Mouse (Mus musculus): ENCODE measurements around the gene Rabl6.
"Not testable (repeated sequence)": the region's sequence is repeated elsewhere in the genome, so short reads cannot be mapped to it uniquely, and the experiment has no call there.

The Rabl6 gene

DNA sequence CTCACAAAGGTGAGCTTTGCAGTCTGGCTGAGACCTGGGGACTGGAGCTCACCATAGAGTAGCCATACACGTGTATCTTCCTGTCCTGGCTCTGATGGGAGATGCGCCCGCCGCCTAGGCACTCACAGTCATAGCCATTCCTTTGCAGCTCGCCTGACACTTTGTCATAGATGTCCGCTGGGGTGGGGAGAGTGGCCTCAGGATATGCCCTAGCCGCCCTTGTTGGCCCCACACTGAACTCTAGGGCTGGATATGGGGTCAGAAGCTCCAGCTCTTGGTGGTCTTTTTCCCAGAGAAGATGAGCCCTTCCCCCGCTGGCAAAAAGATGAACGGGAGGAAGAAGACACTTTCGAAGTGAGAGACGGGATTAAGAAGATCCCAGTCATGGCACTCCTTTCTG, 34.2 kb downstream of the Rabl6 start:
- no peaks in the 10 kb centered on the region for H3K36me3 ChIP-seq (ENCODE audit: control insufficient read depth, insufficient read depth, low read length, poor library complexity, severe bottlenecking)
- no peak for DNase-seq (ENCODE audit: low read depth, low spot score)
- H3K27me3 ChIP-seq (ENCODE audit: control insufficient read depth, insufficient read depth, low read length, poor library complexity, severe bottlenecking), result no peaks in the 10 kb centered on the region

DNA sequence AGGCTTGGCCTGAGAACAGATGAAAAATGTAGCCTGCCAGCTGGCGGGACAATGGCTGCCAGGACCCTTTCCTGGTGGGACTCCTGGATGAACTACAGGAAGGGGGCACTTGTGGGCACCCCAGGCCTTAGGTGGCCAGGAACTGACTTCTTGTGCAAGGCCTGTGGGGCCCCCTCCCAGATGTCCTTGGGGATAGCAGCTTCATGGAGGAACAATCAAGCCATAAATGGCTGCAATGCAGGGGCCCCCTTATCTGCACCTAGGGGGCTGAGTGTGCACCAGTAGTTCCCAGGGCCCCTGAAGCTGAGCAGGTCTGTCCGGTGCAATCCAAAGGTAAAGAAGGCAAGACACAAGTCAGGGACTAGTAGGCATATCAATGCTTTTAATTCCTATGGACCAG, 35.3 kb downstream of the Rabl6 start:
- no peak for DNase-seq (ENCODE audit: low read depth, low spot score)
- H3K36me3 ChIP-seq (ENCODE audit: control insufficient read depth, insufficient read depth, low read length, poor library complexity, severe bottlenecking), result no peaks in the 10 kb centered on the region
- no peaks in the 10 kb centered on the region for H3K27me3 ChIP-seq (ENCODE audit: control insufficient read depth, insufficient read depth, low read length, poor library complexity, severe bottlenecking)

DNA sequence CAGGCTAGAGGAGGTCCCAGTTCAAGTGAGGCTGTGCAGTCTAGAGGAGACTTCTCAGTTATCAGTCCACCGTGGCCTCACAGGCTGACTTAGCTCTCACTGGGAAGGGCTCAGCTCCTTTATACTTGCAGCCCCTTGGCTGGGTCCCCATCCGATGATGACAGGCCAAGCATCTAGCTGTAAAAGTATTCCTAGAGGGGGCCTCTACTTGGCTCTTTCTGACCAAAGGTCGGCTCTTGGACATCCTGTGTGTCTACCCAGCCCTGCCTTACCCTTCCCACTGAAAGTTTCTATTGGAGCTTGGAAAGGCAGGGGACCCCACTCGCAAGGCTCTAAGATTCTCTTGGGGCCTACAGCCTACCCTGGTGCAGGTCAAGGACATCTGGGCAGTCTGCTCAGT, 37.1 kb downstream of the Rabl6 start:
- no peak for DNase-seq (ENCODE audit: low read depth, low spot score)
- Histone ChIP-seq H3K27me3 (ENCODE audit: control insufficient read depth, insufficient read depth, low read length, poor library complexity, severe bottlenecking) (no peaks in the 10 kb centered on the region), H3K36me3 (ENCODE audit: control insufficient read depth, insufficient read depth, low read length, poor library complexity, severe bottlenecking) (no peaks in the 10 kb centered on the region)

DNA sequence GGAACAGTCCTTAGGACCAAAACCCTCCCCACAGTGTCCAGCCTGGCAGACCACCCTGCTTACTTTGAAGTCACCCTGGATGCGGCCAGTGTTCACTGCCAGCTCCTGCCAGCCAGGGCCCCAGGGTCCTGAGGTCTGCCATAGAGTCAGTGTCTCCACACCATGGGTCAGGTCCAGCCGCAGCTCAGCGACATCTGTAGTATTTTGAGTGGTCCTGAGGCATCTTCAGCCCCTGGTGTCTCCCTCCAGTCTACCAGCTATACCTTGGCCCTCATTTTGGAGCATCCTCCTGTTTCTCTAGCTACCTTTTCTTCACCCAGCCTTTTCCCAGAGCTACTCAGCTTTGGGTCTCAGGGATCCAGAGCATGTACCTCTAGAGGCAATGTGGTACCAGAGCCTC, 39.0 kb downstream of the Rabl6 start:
- no peaks in the 10 kb centered on the region for H3K27me3 ChIP-seq (ENCODE audit: control insufficient read depth, insufficient read depth, low read length, poor library complexity, severe bottlenecking)
- DNase-seq (ENCODE audit: low read depth, low spot score), result no peak
- H3K36me3 ChIP-seq (ENCODE audit: control insufficient read depth, insufficient read depth, low read length, poor library complexity, severe bottlenecking), result no peaks in the 10 kb centered on the region

DNA sequence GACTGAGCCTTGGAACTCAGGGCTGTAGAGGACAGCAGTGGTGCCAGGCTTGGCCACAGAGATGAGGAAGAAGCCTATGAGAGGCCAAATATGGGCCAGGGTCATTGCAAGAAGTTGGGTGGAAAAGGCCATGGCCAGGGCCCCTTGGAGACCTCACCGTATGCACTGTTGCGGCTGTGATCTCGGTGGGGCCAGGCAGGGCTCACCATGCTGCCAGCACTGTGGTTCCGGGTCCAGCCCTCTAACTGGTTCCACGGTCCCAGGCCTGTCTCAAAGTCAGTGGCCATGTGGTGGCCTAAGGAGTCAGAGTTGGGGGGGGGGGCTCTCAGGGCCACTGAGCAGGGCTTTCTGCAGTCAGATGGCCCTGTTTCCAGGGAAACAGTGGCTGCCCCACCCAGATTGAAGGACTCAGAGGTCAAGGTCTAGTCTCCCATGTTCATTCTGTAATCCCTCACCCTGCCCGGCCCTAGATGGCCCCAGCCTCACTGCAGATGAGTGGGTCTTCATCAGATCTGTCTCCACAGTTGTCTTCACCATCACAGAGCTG, 39.8 kb downstream of the Rabl6 start:
- no peak for DNase-seq (ENCODE audit: low read depth, low spot score)
- no peaks in the 10 kb centered on the region for H3K27me3 ChIP-seq (ENCODE audit: control insufficient read depth, insufficient read depth, low read length, poor library complexity, severe bottlenecking)
- no peaks in the 10 kb centered on the region for H3K36me3 ChIP-seq (ENCODE audit: control insufficient read depth, insufficient read depth, low read length, poor library complexity, severe bottlenecking)

DNA sequence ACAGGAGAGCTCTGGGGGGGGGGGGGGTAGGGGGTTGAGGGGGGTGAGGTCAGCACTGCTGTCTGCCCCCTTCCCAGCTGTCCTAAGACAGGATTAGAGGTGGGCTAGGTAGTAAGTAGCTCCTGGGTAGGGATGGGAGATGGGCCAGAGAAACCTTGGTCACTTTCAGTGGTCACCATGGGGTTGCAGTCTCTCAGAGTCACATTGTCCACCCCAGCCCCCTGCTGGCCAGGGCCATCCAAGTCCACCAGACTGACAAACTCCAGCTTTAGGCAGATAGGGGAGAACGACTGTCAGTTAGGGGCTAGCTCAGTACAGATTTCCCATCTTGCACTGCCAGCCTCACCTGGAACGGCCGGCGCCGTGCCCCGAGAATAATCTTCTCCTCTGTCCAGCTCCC, 41.8 kb downstream of the Rabl6 start:
- no peaks in the 10 kb centered on the region for H3K27me3 ChIP-seq (ENCODE audit: control insufficient read depth, insufficient read depth, low read length, poor library complexity, severe bottlenecking)
- no peaks in the 10 kb centered on the region; the same call in 1 of the 2 replicates for H3K36me3 ChIP-seq (ENCODE audit: control insufficient read depth, insufficient read depth, low read length, poor library complexity, severe bottlenecking)
- DNase-seq (ENCODE audit: low read depth, low spot score), result no peak

DNA sequence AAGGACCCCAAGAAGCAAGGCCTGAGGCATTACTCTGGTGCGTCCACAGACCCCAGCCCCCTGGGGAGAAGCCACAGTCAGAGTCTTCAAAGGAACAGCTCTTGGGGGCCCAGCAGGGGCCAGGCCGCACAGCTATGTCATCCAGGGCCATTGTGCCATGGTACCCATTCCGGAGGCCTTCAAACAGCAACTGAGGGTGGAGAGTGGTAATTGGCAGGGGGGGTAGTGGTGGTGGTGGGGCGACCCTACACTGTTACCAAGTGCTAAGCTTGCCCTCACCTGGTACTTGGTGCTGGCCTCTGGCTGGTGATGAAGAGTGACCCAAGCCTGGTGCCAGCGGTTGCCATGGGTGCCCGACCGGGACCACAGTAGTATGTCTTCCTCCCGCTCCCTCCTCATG, 42.6 kb downstream of the Rabl6 start:
- Histone ChIP-seq H3K27me3 (ENCODE audit: control insufficient read depth, insufficient read depth, low read length, poor library complexity, severe bottlenecking) (no peaks in the 10 kb centered on the region), H3K36me3 (ENCODE audit: control insufficient read depth, insufficient read depth, low read length, poor library complexity, severe bottlenecking) (no peaks in the 10 kb centered on the region; the same call in 1 of the 2 replicates)
- DNase-seq (ENCODE audit: low read depth, low spot score), result no peak

DNA sequence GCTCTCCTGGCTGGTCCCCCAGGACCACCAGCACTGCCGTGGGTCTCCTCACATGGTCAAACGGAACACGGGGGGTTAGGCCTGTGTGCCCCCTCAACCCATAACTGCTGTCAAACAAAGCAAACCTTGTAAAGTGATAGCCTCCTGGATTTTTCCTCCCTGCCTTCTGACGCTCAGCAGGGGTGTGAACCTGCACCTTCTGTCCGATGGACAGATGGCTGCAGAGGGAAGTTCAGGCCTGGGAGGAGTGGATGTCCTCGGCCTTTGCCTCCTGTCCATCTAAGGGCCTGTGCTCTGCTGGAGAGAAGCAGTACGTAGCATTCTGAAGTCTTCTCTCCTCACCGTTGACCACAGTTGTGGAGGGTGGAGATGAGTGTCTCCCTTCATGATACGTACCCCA, 46.4 kb downstream of the Rabl6 start:
- Histone ChIP-seq H3K27me3 (ENCODE audit: control insufficient read depth, insufficient read depth, low read length, poor library complexity, severe bottlenecking) (no peaks in the 10 kb centered on the region), H3K36me3 (ENCODE audit: control insufficient read depth, insufficient read depth, low read length, poor library complexity, severe bottlenecking) (peaks cover 1% of the 10 kb centered on the region; the same call in 1 of the 2 replicates)
- no peak for DNase-seq (ENCODE audit: low read depth, low spot score)

DNA sequence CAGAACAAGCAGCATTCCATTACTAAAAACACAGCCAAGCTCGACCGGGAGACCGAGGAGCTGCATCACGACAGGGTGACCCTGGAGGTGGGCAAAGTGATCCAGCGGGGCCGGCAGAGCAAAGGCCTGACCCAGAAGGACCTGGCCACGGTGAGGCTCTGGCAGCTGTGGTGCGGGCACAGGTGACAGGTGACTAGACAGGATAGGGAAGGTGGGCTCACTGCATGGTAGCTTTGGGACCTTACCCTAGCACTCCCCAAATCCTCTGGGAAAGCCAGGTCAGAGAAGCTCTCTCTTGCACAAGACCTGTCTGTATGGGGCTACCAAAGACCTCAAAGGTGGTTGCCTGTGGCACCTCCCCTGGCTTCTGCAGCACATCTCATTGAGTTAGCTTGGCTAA, 47.8 kb downstream of the Rabl6 start:
- H3K27me3 ChIP-seq (ENCODE audit: control insufficient read depth, insufficient read depth, low read length, poor library complexity, severe bottlenecking), result no peaks in the 10 kb centered on the region
- peaks cover 1% of the 10 kb centered on the region; the same call in 1 of the 2 replicates for H3K36me3 ChIP-seq (ENCODE audit: control insufficient read depth, insufficient read depth, low read length, poor library complexity, severe bottlenecking)
- DNase-seq (ENCODE audit: low read depth, low spot score), result no peak

DNA sequence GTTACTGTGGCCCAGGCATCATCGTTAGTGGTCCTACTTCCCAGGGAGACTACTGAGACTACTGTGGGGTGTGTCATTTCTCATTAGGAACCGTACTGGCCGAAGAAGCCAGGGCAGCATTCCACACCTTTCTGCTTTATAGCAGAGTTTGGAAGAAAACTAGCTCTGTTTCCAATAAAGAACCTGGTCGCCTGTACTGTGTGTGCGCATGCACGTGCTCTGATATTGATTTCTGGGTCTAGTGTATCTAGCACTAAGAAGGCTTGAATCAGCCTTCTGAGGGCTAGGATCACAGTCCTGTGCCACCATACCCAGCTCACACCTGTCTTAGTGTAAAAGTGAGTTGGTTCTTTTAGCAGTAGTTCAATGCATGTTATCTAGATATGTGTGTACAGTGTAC, 49.5 kb downstream of the Rabl6 start:
- H3K27me3 ChIP-seq (ENCODE audit: control insufficient read depth, insufficient read depth, low read length, poor library complexity, severe bottlenecking), result no peaks in the 10 kb centered on the region
- no peak for DNase-seq (ENCODE audit: low read depth, low spot score)
- peaks cover 1% of the 10 kb centered on the region; the same call in 1 of the 2 replicates for H3K36me3 ChIP-seq (ENCODE audit: control insufficient read depth, insufficient read depth, low read length, poor library complexity, severe bottlenecking)

DNA sequence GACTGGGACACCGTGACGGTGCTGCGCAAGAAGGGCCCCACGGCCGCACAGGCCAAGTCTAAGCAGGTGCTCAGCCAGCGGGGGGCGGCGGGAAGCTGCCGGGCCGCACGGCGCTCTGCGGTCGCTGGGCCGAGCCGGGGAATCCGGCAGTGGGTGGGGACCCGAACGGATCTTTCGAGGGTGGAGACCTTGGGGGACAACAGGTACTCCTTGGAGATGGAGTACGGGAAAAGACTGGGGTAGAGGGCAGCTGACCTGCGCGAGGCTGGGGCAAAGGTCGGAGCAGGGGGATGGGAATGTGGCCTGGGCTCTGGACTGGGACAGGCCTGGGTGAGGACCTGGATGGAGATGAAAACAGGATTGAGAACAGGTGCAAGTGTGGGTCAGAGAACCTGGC, 50.4 kb downstream of the Rabl6 start:
- no peaks in the 10 kb centered on the region for H3K27me3 ChIP-seq (ENCODE audit: control insufficient read depth, insufficient read depth, low read length, poor library complexity, severe bottlenecking)
- H3K36me3 ChIP-seq (ENCODE audit: control insufficient read depth, insufficient read depth, low read length, poor library complexity, severe bottlenecking), result peaks cover 1% of the 10 kb centered on the region; the same call in 1 of the 2 replicates
- no peak for DNase-seq (ENCODE audit: low read depth, low spot score)

DNA sequence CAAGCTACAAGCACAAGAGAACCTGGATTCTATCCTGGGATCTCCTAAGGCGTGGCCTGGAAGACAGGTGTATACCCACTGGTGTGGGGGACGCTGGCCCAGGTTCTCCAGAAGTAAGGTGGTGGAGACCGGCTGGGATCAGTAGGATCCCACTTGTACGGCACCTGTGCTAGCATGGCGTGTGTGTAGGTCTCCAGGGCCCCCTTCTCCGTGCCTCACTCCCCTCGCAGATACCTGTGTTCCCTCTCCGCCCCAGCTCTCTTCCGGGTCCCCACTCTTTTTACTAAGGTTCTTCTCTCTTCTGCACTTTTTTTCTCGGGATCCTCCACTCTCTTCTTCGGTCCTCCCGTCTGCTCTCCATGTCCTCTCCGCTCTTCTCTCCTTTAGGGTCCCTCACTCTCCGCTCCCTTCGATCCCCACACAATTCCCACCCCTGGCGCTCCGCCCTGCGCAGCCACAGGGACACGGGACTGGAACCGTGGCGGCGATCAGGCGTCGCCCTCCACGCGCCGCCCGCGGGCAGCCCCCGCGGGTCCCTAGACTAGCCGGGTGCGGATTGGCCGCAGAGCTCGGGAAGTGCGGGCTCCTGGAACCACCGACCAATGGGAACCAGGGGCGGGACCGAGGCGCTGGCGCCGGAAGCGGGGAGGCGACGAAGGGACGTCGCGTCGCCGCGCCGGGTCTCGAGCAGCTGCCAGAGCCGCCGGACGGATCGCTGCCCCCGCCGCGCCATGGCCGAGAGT, 50.9 kb downstream of the Rabl6 start, which contains the start of gene Edf1:
Gene Edf1 (plus strand): TSS at position 627 of the 743 bp plus-strand sequence.
- peak; percentile 92 for DNase-seq (ENCODE audit: low read depth, low spot score)
- Histone ChIP-seq H3K36me3 (ENCODE audit: control insufficient read depth, insufficient read depth, low read length, poor library complexity, severe bottlenecking) (peaks cover 1% of the 10 kb centered on the region; the same call in 1 of the 2 replicates), H3K27me3 (ENCODE audit: control insufficient read depth, insufficient read depth, low read length, poor library complexity, severe bottlenecking) (no peaks in the 10 kb centered on the region)

DNA sequence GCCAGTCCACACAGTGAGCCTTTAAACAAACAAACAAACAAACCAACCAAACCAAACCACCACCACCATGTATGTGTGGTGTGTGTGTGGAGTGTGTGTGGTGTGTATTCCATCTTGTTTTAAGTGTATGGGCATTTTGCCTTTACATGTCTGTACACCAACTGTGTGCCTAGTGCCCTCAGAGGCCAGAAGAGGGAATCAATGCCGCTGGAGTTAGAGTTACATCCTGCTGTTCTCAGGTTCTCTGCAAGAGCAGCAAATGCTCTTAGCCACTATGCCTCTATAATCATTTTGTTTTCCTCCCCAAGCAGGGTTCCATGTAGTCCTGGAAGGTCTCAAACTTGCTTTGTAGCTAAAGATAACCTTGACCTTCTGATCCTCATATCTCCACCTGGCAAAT, 52.0 kb downstream of the Rabl6 start:
- no peak for DNase-seq (ENCODE audit: low read depth, low spot score)
- Histone ChIP-seq H3K27me3 (ENCODE audit: control insufficient read depth, insufficient read depth, low read length, poor library complexity, severe bottlenecking) (no peaks in the 10 kb centered on the region), H3K36me3 (ENCODE audit: control insufficient read depth, insufficient read depth, low read length, poor library complexity, severe bottlenecking) (peaks cover 1% of the 10 kb centered on the region; the same call in 1 of the 2 replicates)

DNA sequence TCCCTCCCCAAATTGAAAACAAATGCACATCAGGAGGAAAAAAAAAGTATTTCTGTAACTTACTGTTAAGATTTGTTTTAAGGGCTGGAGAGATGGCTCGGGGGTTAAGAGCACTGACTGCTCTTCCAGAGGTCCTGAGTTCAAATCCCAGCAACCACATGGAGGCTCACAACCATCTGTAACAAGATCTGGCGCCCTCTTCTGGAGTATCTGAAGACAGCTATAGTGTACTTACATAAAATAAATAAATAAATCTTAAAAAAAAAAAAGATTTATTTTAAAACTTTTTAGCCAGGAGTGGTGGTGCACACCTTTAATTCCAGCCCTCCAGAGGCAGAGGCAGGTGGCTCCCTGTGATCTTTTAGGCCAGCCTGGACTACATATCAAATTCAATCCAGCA, 52.8 kb downstream of the Rabl6 start:
- not testable (repeated sequence) for H3K36me3 ChIP-seq (ENCODE audit: control insufficient read depth, insufficient read depth, low read length, poor library complexity, severe bottlenecking)

DNA sequence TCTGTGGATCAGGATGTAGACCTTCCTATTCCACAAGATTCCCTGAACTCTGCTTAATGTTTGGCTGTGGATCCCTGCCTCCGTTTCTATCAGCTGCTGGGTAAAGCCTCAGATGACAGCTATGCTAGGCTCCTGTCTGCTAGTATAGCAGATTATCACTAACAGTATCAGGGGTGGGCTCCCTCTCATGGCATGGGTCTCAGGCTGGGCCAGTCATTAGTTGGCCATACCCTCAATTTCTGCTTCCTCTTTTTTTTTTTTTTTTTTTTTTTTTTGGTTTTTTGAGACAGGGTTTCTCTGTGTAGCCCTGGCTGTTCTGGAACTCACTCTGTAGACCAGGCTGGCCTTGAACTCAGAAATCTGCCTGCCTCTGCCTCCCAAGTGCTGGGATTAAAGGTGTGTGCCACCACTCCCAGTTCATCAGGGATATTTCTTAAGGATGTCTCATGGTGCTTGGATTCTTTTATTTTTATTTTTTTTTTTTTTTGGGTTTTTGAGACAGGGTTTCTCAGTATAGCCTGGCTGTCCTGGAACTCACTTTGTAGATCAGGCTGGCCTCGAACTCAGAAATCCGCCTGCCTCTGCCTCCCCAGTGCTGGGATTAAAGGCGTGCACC, 55.0 kb downstream of the Rabl6 start:
- not testable (repeated sequence) for DNase-seq (ENCODE audit: low read depth, low spot score); H3K27me3 ChIP-seq (ENCODE audit: control insufficient read depth, insufficient read depth, low read length, poor library complexity, severe bottlenecking); H3K36me3 ChIP-seq (ENCODE audit: control insufficient read depth, insufficient read depth, low read length, poor library complexity, severe bottlenecking)

More for the DNA sequence above, 52.8 kb downstream of the Rabl6 start:
- not testable (repeated sequence) for DNase-seq (ENCODE audit: low read depth, low spot score); H3K27me3 ChIP-seq (ENCODE audit: control insufficient read depth, insufficient read depth, low read length, poor library complexity, severe bottlenecking)
